Mouse (Mus musculus): ENCODE measurements at regions not wholly inside any gene's neighbourhood (a gene's known extent, or its start where the extent isn't known, plus 50 kb on each side); places are given as distances from the start of the nearest gene placed in this dataset.

- Histone ChIP-seq H3ac (ENCODE audit: control insufficient read depth, insufficient read length, low read depth) (no peak overlapping the region), H3K27me3 (ENCODE audit: control insufficient read depth, insufficient read depth, insufficient read length) (no peaks in the 10 kb centered on the region), H3K4me3 (ENCODE audit: insufficient read depth, poor library complexity, severe bottlenecking) (no peak overlapping the region), H3K36me3 (ENCODE audit: control insufficient read depth, insufficient read depth) (no peaks in the 10 kb centered on the region), H3K79me3 (ENCODE audit: low read depth) (no peaks in the 10 kb centered on the region), H3K79me2 (ENCODE audit: control insufficient read depth, insufficient read depth) (no peaks in the 10 kb centered on the region)
- TF ChIP-seq MAX (IDR thresholded peaks at IDR 0.05) = no peak
- TF ChIP-seq MYOG (IDR thresholded peaks at IDR 0.05; ENCODE audit: control insufficient read depth, extremely low read depth, insufficient read length) = no peak
- no peak for TF ChIP-seq FOSL1 (IDR thresholded peaks at IDR 0.05; ENCODE audit: insufficient read depth, low read length, poor library complexity, severe bottlenecking)
- no peak for TF ChIP-seq MYOD1 (IDR thresholded peaks at IDR 0.05; ENCODE audit: control insufficient read depth, insufficient read length, low read depth)
- TF ChIP-seq CEBPB (IDR thresholded peaks at IDR 0.05; ENCODE audit: low read depth) = no peak
- no peak for TF ChIP-seq USF1 (IDR thresholded peaks at IDR 0.05; ENCODE audit: low read depth)
- TF ChIP-seq CTCF (IDR thresholded peaks at IDR 0.05; ENCODE audit: control insufficient read depth, insufficient read depth, insufficient read length) = no peak
These were observed 73.1 kb upstream of the Speer4f2 start for GRCm38 (mm10) chr5:17299846-17300245.

DNA sequence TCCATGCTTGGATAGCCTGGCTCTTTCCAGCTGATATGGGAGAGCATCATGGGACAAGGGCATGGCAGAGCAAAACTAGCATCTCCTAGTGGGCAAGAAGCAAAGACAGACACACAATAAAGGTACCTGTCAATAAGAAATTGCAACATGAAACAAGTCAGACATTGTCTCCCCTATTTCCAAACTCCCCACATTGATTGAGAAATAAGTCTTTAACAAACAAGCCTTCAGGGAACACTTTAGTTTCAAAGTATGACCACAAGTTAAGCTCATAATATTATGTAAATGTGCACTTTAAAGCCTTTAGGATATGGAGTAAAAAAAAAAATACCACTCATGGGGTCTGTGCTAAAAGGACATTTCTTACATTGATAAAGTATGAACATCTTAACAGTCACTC lies 51.5 kb upstream of the Speer4f2 start:
- Histone ChIP-seq H3K36me3 (ENCODE audit: control insufficient read depth, insufficient read depth) (no peaks in the 10 kb centered on the region), H3ac (ENCODE audit: control insufficient read depth, insufficient read length, low read depth) (no peak overlapping the region), H3K27me3 (ENCODE audit: control insufficient read depth, insufficient read depth, insufficient read length) (no peaks in the 10 kb centered on the region), H3K79me3 (ENCODE audit: low read depth) (no peaks in the 10 kb centered on the region), H3K4me3 (ENCODE audit: insufficient read depth, poor library complexity, severe bottlenecking) (no peak overlapping the region), H3K79me2 (ENCODE audit: control insufficient read depth, insufficient read depth) (no peaks in the 10 kb centered on the region)
- TF ChIP-seq CTCF (IDR thresholded peaks at IDR 0.05; ENCODE audit: control insufficient read depth, insufficient read depth, insufficient read length) (no peak), MYOG (IDR thresholded peaks at IDR 0.05; ENCODE audit: control insufficient read depth, extremely low read depth, insufficient read length) (no peak), FOSL1 (IDR thresholded peaks at IDR 0.05; ENCODE audit: insufficient read depth, low read length, poor library complexity, severe bottlenecking) (no peak), MYOD1 (IDR thresholded peaks at IDR 0.05; ENCODE audit: control insufficient read depth, insufficient read length, low read depth) (no peak), CEBPB (IDR thresholded peaks at IDR 0.05; ENCODE audit: low read depth) (no peak), USF1 (IDR thresholded peaks at IDR 0.05; ENCODE audit: low read depth) (no peak), MAX (IDR thresholded peaks at IDR 0.05) (no peak)
